Mouse (Mus musculus) midbrain, embryonic 15.5 days (tissue): ENCODE data around the gene Gnat2. TPM values are rescaled to one million over a fixed set of nuclear protein-coding genes. Genes with fewer than 3 reads are reported as not detected.

ENCODE experiments used
- polyA plus RNA-seq: library from polyadenylated mRNA; unstranded; fragments of >200 nt; fragmentation: Nextera tagmentation; extraction: Ambion mirVana; gene quantifications from 2 replicates; pipeline ENCODE4 v1.2.1, GENCODE M21; 2015

The Gnat2 gene
- polyA plus RNA-seq, 1 experiment from 2014 or later, result 0.28 TPM

Other genes with a start within 250 kb of the Gnat2 start
- gene Eps8l3, start 215.6 kb upstream of the Gnat2 start, polyA plus RNA-seq, result 0.09 TPM in 1 of 2 replicates, not detected in the other
- 214 and 222 TPM in 2 replicates for gene Gstm5, start 197.0 kb upstream of the Gnat2 start, polyA plus RNA-seq
- 63.6 and 73.0 TPM in 2 replicates for gene Gstm7, start 161.0 kb upstream of the Gnat2 start, polyA plus RNA-seq
- 17.5 and 18.9 TPM in 2 replicates for gene Gstm6, start 149.0 kb upstream of the Gnat2 start, polyA plus RNA-seq
- 0.25 TPM in 1 of 2 replicates, not detected in the other for gene Gstm3, start 123.5 kb upstream of the Gnat2 start, polyA plus RNA-seq
- 11.0 and 11.5 TPM in 2 replicates for gene Gstm2, start 106.3 kb upstream of the Gnat2 start, polyA plus RNA-seq
- gene Gstm1, start 74.8 kb upstream of the Gnat2 start, polyA plus RNA-seq, result 74.4 and 97.4 TPM in 2 replicates
- 18.3 and 19.8 TPM in 2 replicates for gene Gstm4, start 47.9 kb upstream of the Gnat2 start, polyA plus RNA-seq
- 67.9 and 76.2 TPM in 2 replicates for gene Ampd2, start 6.1 kb upstream of the Gnat2 start, polyA plus RNA-seq
- 111 and 114 TPM in 2 replicates for gene Gnai3, start 53.4 kb downstream of the Gnat2 start, polyA plus RNA-seq
- 5.2 and 5.7 TPM in 2 replicates for gene Gpr61, start 62.1 kb downstream of the Gnat2 start, polyA plus RNA-seq
- gene Amigo1, start 93.5 kb downstream of the Gnat2 start, polyA plus RNA-seq, result 14.4 and 14.7 TPM in 2 replicates
- gene Cyb561d1, start 108.4 kb downstream of the Gnat2 start, polyA plus RNA-seq, result 4.1 and 4.6 TPM in 2 replicates
- 26.4 and 26.8 TPM in 2 replicates for gene Atxn7l2, start 118.1 kb downstream of the Gnat2 start, polyA plus RNA-seq
- gene Sypl2, start 133.9 kb downstream of the Gnat2 start, polyA plus RNA-seq, result 0.27 and 0.70 TPM in 2 replicates
- gene Psma5, start 164.1 kb downstream of the Gnat2 start, polyA plus RNA-seq, result 224 and 234 TPM in 2 replicates
- gene Sort1, start 191.3 kb downstream of the Gnat2 start, polyA plus RNA-seq, result 22.1 and 22.3 TPM in 2 replicates